Mouse (Mus musculus) neural tube, embryonic 10.5 days (tissue): ENCODE data around the gene AY074887.

Experiments used
- DNase-seq: peaks from one replicate; pipeline ENCODE4 v3.0.0-alpha.2; 2017; ENCODE audit warnings: low spot score; ENCODE audit errors: extremely low spot score

Gene AY074887

GRCm38 (mm10) chr9:54917010-54917677, 33.7 kb downstream of the AY074887 start, which contains the start of gene Hykk:
Gene Hykk (plus strand): TSS chr9:54917283.
- peak; percentile 82 for DNase-seq

- DNase-seq, result no peak
Observed at GRCm38 (mm10) chr9:54916401-54916800, 34.4 kb downstream of the AY074887 start.

- DNase-seq, result no peak
Observed at GRCm38 (mm10) chr9:54915576-54915975, 35.2 kb downstream of the AY074887 start.

GRCm38 (mm10) chr9:54909446-54909845, 41.4 kb downstream of the AY074887 start:
- DNase-seq, result no peak
